ENCODE assay signal across 13 mouse cellular contexts in the genomic region with DNA sequence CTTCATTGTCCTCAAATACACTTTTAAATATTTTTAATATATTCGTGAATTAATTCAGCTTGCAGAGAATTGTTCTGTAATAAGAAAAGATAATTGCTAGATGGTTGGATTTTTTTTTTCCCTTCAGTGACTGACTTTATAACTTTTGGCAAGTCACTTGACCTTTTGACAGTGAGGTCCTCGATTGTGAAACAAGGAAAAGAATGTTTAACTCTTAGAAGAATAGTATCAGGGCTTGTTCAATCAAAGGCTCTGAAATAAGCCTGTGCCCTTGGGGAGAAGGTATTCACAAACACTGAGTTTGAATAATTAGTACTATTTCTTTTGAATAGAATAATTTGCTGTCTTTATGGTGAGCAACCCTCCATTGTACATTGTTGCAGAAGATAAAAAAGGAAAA. TPM values are rescaled to one million over a fixed set of nuclear protein-coding genes. Genes with fewer than 3 reads are reported as not detected.
DNase-seq lines count a peak whose midpoint lies in the region; ATAC-seq lines count a peak whose summit lies in the region.
"Had no signal": no experiment of that assay in that cellular context is flagged by ENCODE, and none has a peak within 500 bp of the region (broad histone marks: within the 10 kb centered on the region; RNA-seq: fewer than 3 reads in every experiment).

No protein-coding gene starts in this region.

- 46% methylated on average over 2 of the region's 2 CpGs for WGBS in heart, embryonic 10.5 days
- WGBS in kidney, embryonic 15.5 days = 39% methylated on average over 2 of the region's 2 CpGs
- whole genome bisulfite sequencing in intestine, embryonic 14.5 days = 40% methylated on average over 2 of the region's 2 CpGs

- H3K4me3 ChIP-seq in heart, embryonic 10.5 days = no peak overlapping the region
- no peak overlapping the region for H3K4me3 ChIP-seq in kidney, embryonic 15.5 days (replicated peaks)
- no peak overlapping the region for H3K4me3 ChIP-seq in intestine, embryonic 14.5 days (ENCODE audit: low read depth, low read length)
- H3K4me3 ChIP-seq: left cerebral cortex, adult 2 months; limb, embryonic 12.5 days; midbrain, embryonic 12.5 days had no signal

- no peaks in the 10 kb centered on the region for H3K36me3 ChIP-seq in heart, embryonic 10.5 days
- H3K36me3 ChIP-seq in kidney, embryonic 15.5 days = no peaks in the 10 kb centered on the region
- H3K36me3 ChIP-seq in intestine, embryonic 14.5 days (ENCODE audit: control insufficient read depth, insufficient read depth, low read length) = no peaks in the 10 kb centered on the region
- H3K36me3 ChIP-seq: limb, embryonic 12.5 days; midbrain, embryonic 12.5 days had no signal

- no peak overlapping the region for H3K9ac ChIP-seq in kidney, embryonic 15.5 days
- no peak overlapping the region for H3K9ac ChIP-seq in intestine, embryonic 14.5 days (ENCODE audit: low read length)
- H3K9ac ChIP-seq: limb, embryonic 12.5 days; midbrain, embryonic 12.5 days had no signal

- H3K4me1 ChIP-seq in heart, embryonic 10.5 days = peaks cover 22% of the 10 kb centered on the region
- H3K4me1 ChIP-seq in kidney, embryonic 15.5 days = no peaks in the 10 kb centered on the region
- peaks cover 7% of the 10 kb centered on the region; the same call in 1 of the 2 replicates for H3K4me1 ChIP-seq in intestine, embryonic 14.5 days (replicated peaks; ENCODE audit: control insufficient read depth, insufficient read depth, low read length)
- H3K4me1 ChIP-seq: limb, embryonic 12.5 days had no signal

- no peaks in the 10 kb centered on the region for H3K9me3 ChIP-seq in heart, embryonic 10.5 days
- no peaks in the 10 kb centered on the region for H3K9me3 ChIP-seq in kidney, embryonic 15.5 days (replicated peaks)
- H3K9me3 ChIP-seq in intestine, embryonic 14.5 days (ENCODE audit: control insufficient read depth, low read length) = no peaks in the 10 kb centered on the region
- H3K9me3 ChIP-seq: limb, embryonic 12.5 days; midbrain, embryonic 12.5 days had no signal

- peak; percentile 36 for DNase-seq in heart, adult 11 months
- DNase-seq in heart, embryonic 10.5 days (ENCODE audit: low spot score) = no peak
- DNase-seq in kidney, adult 11 months = no peak
- peak; percentile 27 for DNase-seq in intestine, embryonic 14.5 days (ENCODE audit: low spot score)
- DNase-seq in lung, postnatal 25 days (ENCODE audit: low spot score) = peak; percentile 50
- no peak for DNase-seq in left cerebral cortex, adult 18-20 months (ENCODE audit: low spot score in 2 of 2)
- DNase-seq: cerebellum, adult 2 months; right cerebral cortex, postnatal 14 days; thymus, adult 2 months had no signal

- no peak overlapping the region for H3K27ac ChIP-seq in heart, embryonic 10.5 days
- H3K27ac ChIP-seq in kidney, embryonic 15.5 days = 0 out of 2 replicates have a peak overlapping the region, but pooled peaks have one; percentile 42
- peak overlapping the region; percentile 60; the same call in 1 of the 2 replicates for H3K27ac ChIP-seq in intestine, embryonic 14.5 days (ENCODE audit: low read depth)
- H3K27ac ChIP-seq: left cerebral cortex, adult 2 months; limb, embryonic 12.5 days; midbrain, embryonic 12.5 days had no signal

- ATAC-seq in kidney, embryonic 15.5 days (replicated peaks; ENCODE audit: low FRiP score) = no peak
- ATAC-seq in intestine, embryonic 14.5 days (replicated peaks; ENCODE audit: low FRiP score, low TSS enrichment, low read depth) = no peak

- H3K4me2 ChIP-seq in kidney, embryonic 15.5 days = no peak overlapping the region
- H3K4me2 ChIP-seq in intestine, embryonic 14.5 days (ENCODE audit: low read length) = no peak overlapping the region
- H3K4me2 ChIP-seq: limb, embryonic 12.5 days; midbrain, embryonic 12.5 days had no signal

- H3K27me3 ChIP-seq in heart, embryonic 10.5 days (ENCODE audit: insufficient read depth, poor library complexity, severe bottlenecking) = no peaks in the 10 kb centered on the region
- H3K27me3 ChIP-seq in kidney, embryonic 15.5 days = no peaks in the 10 kb centered on the region
- H3K27me3 ChIP-seq in intestine, embryonic 14.5 days (replicated peaks; ENCODE audit: control insufficient read depth, insufficient read depth, low read length) = no peaks in the 10 kb centered on the region
- H3K27me3 ChIP-seq: limb, embryonic 12.5 days; midbrain, embryonic 12.5 days had no signal

RNA-seq across cellular contexts. Expression of gene Lamc1, which starts 21.9 kb away (rescaled TPM):
- 62.6 and 85.3 TPM in 2 replicates for polyA plus RNA-seq in heart, embryonic 10.5 days (2016; fragmentation: Nextera tagmentation; extraction: Ambion mirVana)
- 93.5 and 101 TPM in 2 replicates for polyA plus RNA-seq in kidney, embryonic 15.5 days (2015; fragmentation: Nextera tagmentation; extraction: Ambion mirVana)
- polyA plus RNA-seq in intestine, embryonic 14.5 days (2014; fragmentation: Nextera tagmentation; extraction: Ambion mirVana) = 104 and 112 TPM in 2 replicates
- 10 to 100 TPM; 25.3 to 25.5 TPM for total RNA-seq in left cerebral cortex, adult 18-20 months (2021)

Comparison
In these comparisons a context has a peak if more than half of its experiments do, and no peak if none do; other contexts are left out.
1. DNase-seq: peak in heart, adult 11 months (single experiment), intestine, embryonic 14.5 days (single experiment) and lung, postnatal 25 days (single experiment); none in heart, embryonic 10.5 days (single experiment), kidney, adult 11 months (single experiment) and left cerebral cortex, adult 18-20 months (0 of 2).